Mouse (Mus musculus) lung, postnatal 4 days (tissue): ENCODE results near the gene Ksr1.
A peak's percentile ranks its signal among the peaks of the same experiment; 100 is the strongest.

Source experiments
- DNase-seq, 2 experiments: peaks; one replicate each; pipeline ENCODE4 v3.0.0; 2021

Gene Ksr1

DNA sequence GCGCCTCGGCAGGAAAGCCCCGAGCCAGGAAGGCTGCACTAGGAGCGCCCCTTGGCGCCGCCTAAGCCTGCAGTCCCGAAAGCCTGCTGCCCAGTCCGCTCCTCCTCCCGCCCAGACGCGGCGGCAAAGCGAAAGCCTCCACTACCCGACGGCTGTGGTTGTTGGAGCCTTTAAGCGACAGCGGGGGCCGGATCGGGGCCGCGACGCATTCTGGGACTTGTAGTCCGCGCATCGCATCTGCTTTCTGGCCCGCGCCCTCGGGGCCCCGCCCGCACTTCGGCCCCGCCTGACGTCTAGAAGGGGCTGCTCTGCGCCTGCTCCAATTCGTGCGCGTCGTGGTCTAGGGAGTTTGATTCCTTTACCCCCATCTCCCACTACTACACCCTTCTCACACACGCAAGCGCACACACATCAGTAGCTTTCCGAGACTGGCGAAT is at the start of gene Ksr1:
Gene Ksr1 (minus strand): TSS at position 77 of the 437 bp plus-strand sequence.
- DNase-seq = peak; percentile 95 to 97

DNA sequence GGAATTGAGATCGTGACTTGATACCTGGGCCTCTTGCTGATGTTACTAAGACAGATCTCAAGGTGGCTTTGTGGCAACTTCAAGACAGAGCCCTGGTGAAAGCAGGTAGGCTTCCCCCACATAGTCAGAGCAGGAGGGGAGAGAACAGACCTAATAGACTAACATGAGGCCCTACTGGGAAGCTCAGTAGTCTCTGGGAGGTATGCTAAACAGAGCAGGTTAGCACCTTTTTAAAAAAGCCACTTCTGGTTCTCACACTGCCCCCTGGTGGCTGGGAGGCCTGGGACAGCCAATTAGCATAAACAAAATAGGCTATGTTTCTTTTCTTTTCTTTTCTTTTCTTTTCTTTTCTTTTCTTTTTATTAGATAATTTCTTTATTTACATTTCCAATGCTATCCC is 46.0 kb upstream of the Ksr1 start:
- peak in 1 of 2 experiments; percentile 31 for DNase-seq

DNA sequence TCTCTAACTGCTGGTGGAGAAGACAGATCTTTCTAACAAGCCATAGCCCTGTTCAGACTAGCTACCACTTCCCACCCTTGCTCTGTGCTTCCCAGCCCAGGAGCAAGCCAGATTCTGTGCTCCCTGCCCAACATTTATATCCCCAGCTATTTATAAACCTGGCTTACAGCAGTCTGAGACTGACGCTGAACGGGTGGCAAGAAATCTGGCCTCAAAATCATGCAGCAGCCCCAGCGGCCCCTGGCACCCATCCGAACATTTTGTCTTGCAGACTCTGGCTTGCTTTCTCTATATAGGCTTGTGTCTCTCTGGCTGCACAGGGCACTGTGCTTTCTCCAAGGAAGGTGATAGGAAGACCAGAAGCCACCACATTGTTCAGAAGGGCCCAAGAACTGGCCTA is 45.0 kb upstream of the Ksr1 start:
- peak; percentile 33 to 42 for DNase-seq

DNA sequence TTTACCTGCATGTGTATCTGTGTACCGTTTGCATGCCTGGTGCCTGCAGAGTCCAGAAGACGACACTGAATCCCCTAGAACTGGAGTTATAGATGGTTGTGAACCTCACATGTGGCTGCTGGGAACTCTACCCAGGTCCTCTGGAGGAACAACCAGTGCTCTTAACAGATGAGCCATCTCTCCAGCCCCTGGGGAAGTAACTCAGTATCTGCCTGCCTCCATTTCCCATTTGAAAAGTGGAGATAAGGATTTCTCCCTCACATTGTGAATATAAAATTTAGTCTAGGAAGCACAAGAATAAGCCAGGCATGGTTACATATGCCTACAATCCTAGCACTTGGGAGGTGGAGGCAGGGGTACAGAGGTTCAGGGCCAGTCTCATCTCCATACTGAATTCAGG is 44.0 kb upstream of the Ksr1 start:
- no peak for DNase-seq

DNA sequence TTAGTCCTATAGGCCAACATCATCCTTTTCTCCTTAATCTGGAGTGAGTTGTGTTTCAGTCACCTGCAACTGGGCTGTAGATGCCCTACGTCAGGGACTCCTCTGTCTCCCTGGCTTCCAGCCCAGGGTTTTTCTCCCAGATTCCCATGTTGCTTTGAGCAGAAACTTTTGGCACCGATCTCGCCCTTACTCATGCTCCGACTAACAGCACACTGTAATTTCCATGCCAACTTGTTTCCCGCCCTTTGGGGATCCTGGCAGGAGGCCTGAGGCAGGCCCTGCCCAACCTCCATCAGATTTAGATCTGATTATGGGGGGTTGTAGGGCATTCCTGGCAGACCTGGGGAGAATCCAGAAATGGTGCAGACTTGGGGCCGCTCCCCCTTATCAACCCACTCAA is 42.0 kb upstream of the Ksr1 start:
- DNase-seq = peak; percentile 72

DNA sequence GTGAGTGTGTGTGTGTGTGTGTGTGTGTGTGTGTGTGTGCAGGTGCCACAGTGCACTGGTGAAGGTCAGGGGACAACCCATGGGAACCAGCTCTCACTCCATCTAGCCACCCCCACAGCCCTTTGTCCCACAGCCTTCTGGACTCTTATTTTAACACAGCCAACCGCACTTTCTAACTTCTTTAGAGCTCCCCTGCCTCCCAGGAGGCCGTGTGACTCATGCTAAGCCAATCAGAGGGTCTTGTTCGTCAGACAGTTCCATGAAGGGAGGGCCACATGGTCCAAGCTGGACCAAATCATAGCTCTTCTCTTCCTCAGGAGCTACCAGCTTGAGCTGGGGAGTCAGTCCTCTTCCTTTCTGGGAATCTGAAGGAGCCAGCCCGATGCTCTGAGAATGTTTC is 41.1 kb upstream of the Ksr1 start:
- DNase-seq = no peak

DNA sequence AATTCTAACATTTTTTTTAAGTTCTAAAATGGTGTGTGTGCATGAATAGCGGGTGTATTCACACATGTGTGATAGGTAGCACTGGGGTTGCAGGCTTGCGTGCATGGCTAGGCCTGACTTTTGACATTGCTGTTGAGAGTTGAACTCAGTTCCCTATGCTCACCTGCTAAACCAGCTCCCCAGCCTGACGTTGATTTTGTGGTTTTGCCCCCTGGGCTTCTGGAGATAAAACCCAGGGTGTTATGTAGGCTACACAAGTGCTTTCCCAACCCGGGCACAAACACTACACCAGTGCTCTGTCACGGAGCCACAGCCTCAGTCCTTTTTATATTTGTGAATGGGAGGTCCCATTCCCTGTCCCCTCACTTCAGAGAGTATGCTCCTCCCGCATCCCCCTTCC is 39.5 kb upstream of the Ksr1 start:
- DNase-seq = no peak

DNA sequence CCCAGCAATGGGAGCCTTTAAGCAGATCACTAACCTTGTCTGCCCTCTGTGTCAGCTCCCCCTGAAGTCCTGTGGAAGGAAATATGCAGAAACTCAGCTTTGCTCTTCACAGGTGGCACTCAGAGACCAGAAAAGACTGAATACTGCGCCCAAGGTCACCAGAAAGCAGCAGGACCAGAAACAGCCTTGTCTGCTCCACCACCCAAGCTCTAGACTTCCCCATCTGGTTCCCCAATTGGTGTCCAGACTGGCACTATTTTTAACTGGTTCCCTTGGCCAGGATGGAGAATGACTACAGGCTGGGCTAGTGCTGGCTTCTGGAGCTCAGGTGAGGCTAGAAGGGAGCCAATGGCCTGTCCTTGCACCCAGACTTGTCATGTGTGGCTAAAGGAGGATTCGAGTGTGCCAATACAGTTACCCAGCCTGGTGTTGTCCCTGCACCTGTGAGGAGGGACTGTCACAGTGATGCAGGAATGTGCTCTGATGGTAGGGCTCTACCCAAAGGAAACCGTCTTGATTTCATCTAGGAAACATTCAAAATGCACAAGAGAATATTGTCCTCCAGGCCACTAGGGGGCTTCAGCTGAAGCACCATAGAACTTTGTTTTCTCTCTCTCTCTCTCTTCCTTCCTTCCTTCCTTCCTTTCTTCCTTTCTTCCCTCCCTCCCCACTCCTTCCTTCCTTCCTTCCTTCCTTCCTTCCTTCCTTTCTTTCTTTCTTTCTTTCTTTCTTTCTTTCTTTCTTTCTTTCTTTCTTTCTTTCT is 38.1 kb upstream of the Ksr1 start:
- no peak for DNase-seq

DNA sequence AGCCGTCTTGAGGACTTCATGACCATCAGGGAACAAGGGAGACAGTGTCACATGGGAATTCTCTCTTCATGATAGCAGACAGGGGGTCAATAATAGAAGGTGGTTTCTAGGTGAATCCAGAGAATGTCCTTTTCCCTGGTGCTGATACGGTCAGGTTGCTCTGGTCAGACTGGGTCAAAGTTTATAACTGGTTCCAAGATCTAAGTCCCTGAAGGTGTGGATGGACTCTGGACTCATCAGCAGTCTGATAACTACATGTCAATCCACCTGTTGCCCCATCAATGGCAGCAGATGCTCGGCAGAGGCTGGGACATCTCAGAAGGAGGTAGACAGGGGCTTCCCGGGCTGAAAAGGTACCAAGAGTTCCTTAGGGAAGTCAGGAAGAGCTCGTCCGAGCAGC is 37.2 kb upstream of the Ksr1 start:
- no peak for DNase-seq

DNA sequence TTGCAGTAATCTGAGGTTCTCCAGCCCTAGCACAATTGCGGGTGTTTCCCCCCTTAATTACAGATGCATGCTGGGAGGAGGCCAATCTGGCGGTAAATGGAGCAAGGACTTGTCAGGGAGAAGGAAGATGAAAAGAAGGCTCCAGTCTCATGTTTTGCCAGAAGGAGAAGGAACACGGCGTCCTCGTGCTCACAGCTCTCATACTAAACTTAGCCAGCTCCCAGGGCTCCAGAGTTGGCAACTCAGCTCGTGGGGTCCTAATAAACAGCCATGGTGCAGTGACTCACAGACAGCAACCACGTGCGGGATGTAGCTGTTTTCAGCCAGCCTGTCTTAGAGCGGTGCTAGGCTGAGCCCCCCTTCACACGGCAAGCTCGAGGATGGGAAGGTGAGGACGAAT is 36.7 kb upstream of the Ksr1 start:
- DNase-seq = peak in 1 of 2 experiments; percentile 38

DNA sequence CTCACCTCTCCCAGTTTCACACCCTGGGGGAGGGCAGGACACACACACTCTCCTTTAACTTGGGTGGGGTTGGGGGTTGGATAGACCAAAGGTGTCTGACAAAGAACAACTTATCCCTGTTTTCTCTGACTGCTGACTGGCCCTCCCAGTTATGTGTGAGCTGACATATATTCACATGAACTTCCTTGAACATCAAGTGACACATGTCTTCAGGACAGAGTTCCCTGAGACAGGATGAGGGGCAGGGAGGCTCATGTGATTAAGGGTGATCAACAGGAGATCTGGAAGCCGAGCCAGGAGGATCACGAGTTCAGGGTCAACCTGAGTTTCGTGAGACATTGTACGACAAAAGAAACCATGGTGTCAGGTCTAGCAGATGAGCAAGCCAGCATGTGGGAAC is 35.7 kb upstream of the Ksr1 start:
- DNase-seq = no peak

DNA sequence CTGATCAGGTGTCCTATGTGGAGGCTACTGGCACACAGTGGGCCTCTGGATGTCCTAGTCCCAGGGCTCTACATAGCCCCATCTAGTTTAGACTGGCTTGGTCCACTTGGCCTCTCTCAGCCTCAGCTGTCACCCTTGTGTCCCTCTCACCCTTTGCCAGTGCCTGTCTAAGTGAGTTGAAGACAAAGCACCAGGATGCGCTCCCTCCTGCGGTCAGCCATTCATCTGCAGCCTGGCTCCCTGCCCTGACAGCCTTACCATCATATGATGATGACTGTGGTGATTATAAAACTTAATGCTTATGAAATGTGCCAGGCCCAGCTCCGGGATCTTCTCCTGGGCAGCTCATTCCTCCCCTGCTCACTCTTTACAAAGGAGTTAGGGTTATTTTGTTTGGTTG is 30.5 kb upstream of the Ksr1 start:
- no peak for DNase-seq

DNA sequence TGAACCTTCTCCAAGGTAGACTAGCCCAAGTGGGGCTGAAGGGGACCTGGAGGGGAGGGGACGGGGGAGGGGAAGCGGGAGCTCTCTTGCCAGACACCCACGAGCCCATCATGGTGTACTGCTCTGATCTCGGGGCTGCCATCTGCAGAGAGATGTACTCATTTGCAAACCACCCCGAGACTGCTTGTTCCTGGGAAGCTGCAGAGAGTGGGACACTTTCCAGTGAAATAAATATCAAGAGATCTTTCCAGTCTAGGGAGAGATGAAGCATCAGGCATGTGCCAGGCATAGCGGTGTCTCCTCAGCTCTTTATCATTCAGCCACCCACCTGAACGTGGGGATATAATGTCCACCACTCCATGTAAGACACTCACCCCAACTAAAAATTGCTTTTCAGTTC is 25.8 kb upstream of the Ksr1 start:
- no peak for DNase-seq

DNA sequence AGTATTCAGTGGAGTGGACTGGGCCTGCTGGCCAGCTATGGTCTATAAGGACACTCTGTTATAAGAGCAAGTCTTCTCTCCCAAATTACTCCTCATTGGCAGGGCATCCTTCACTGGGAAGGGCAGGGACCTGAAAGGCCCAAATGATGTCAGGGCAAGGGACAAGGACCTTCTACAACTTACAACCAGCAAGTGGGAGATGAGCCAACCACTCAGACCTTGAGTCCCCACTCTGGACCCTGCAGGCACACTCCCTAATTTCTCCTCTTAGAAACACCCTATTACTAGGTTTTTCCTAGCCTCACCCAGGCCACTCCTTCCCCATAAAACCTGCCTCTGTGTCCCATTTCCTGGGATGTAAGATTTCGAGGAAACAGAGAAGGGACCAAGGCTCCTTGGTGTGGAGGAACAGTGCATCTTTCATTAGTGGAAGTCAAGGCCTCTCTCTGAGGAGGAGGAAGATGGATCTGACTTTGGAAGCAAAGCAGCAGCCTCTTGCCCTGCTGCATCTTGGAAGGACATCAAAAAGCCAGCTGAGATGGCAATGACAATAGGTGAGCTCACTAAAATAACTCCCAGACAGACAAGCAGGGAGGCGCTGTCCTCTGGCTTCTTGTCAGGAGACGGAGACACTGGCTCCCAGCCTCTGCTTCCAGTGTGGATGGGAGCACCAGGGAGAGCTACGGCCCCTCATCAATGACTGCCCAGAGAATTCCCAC is 20.5 kb upstream of the Ksr1 start:
- DNase-seq = no peak

DNA sequence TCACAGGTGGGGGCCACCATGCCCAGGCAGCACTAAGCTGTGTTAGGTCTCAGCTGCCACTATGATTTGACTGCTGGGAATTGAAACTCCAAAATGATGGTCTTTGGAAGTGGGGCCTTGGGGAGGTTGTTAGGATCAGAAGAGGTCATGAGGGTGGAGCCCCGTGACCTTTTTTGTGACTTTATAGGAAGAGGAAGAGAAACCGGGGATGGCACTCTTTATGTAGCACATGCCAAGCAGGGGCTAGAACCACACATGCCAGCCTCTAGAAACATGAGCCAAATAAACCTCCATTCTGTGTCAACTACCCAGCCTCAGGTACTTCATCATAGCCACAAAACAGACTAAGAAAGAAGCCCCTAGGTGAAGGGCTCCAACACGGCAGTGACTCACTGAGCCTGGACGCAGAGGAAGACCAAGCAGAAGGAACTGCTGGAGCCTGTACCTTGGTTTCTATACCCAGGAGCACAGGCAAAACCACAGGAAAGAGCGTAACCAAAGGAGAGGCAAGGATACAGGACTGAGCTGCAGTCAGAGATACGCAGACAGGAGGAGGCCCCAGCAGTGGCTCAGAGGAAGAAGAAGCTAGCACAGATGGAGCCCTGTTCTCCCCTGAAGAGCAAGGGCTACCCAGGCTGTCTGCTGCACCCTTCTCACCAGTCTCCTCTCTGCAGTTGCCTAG is 15.0 kb upstream of the Ksr1 start:
- DNase-seq = no peak

DNA sequence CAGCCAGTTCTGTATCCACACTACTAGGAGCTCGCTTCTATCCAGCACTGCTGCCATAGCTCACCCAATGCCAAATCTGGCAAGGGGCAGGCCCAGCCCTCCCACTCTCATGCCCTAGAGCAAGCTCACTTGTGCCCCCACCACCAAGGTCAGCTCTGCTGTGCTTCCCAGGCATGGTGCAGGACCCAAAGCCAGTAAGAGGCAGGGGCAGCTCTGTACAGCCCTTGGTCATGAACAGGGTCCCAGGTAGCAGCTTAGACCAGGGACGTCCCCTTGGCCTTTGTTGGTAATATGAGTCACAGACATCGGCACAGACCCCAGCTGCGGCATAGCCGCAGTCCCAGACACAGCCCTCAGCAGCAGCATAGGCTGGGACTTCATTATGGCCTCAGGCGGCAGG is 13.9 kb upstream of the Ksr1 start:
- no peak for DNase-seq

DNA sequence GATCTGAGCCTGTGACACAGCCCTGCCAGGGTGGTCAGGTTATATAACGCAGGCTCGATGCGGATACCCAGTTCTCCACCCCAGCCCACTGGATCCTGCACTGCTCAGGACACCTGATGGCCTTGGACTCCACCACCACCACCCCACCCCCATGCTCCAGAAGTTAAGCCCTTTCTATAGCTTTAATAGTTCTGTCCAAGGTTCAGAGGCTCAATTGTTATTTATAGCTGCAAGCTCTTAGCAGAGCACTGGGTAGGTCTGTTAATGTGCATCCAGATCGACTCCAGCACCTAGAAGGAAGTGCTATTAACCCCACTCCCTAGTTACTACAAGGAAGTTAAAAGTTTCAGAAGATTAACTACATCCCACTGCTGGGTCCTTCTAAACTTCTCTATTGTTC is 11.5 kb upstream of the Ksr1 start:
- DNase-seq = no peak

DNA sequence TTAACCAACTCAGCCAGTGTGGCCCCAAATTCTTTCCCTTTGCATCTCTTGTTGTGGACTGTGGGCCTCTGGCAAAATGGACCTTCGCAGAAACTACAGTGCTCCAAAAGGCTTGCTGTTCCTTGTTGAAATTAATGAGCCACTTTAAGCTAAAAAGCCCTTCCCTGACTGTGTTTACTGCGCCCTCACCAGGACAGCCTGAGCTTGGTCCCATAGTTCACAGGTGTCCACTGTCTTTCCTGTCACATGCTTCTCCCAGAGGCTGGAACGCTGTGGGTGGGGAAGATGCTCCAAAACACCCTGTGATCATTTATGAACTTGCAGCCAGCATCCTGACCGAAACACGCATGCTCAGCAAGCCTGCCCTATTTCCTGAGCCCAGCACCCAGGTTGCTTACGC is 9.1 kb upstream of the Ksr1 start:
- no peak for DNase-seq

DNA sequence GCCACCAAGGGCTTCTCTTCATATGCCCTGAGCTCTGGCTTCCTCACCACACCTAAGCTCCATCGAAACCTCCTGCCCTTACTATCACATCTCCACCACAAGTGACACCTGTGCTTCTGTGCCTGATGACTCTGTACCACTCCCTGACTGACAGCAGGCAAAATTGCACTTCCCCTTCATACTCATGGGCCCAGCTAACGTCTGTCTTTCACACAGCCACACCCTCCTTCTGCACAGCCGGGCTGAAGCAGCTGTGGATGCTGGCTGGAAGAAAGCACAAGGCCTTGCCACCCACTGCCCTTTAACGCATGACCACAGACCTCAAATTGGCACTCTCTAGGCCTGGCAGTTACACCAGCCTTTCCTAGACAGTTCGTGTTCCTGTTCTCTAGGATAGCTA is 6.5 kb upstream of the Ksr1 start:
- DNase-seq = no peak

DNA sequence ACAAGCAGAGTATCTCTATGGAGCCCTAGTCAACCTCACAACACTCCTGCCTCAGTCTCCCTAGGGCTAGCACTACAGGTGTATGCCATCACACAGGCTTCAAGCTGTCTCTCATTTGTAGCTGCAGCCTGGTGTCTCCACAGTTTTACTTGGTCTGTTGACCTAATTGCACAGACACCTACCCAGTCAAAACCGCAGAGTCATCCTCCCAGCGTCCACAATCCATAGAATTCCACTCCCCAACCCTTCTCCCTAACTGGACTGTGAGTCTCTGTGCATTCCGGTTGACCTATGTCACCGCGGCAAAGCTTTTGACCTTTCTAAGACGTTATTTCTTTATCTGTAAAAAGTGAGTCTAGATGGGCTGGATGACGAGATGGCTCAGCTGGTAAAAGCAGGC is 5.7 kb upstream of the Ksr1 start:
- DNase-seq = no peak

DNA sequence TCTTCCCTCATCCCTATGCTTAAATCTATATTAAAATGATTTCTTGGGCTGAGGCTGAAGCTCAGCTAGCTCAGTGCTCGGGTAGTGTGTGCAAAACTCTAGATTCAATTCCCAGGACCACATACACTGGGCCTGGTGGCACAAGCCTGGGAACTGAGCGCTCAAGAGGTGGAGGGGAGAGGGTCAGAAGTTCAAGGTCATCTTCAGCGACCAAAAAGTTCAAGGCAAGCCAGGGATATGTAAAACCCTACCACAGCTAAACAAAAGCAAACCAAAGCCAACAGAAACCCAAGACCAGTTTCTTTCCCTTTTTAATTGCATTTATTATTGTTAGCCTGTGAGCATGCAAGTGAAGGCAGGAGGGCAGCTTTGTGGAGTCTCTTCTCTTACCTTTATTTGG is 4.1 kb upstream of the Ksr1 start:
- DNase-seq = no peak

DNA sequence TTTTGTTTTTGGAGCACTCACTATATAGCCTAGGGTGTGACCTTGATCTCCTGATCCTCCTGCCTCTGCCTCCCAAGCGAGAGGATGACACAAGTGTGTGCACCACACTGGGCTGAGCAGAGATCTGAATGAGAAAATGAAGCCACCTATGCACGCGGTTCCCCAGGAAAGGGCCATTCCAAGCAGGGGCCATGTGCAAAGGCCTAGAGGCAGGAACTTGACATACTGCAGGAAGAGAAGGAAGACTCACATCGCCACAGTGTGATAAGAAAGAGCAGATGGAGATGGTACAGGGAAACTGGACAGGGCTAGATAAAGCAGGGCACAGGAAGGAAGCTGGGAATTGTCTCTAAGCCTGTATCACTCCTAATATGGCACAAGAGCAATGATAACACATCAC is 3.1 kb upstream of the Ksr1 start:
- no peak for DNase-seq

DNA sequence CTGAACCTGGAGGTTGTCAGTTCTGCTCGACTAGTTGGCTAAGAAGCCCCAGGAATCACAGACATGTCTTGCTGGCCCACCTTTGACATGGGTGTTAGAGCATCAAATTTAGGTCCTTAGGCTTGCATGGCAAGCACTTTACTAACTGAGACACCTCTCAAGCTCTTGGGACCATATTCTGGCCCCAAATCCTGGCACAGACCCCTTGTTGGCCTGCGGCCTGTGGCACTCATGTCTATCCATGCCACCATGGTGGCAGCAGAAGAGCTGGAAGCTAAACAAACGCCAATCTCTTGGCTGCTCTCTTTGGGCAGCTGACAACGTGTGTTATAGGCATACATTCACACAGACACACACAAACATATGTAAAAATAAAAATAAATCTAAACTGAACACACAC is 2.6 kb upstream of the Ksr1 start:
- no peak for DNase-seq
